Mouse (Mus musculus) midbrain, embryonic 11.5 days (tissue): Measurements from ENCODE around the gene Sema3a. TPM values are rescaled to one million over a fixed set of nuclear protein-coding genes. Genes with fewer than 3 reads are reported as not detected.

Experiments
- ATAC-seq: fragments of 200-750 bp; cut with Nextera tagmentation; 2 replicates; pipeline ENCODE4 v1.8.0; 2017; ENCODE audit warnings: moderate TSS enrichment, moderate library complexity; ENCODE audit not compliant: low FRiP score
- DNase-seq: peaks from one replicate; pipeline ENCODE4 v3.0.0; 2015; ENCODE audit warnings: low spot score; ENCODE audit errors: missing footprints
- H3K27ac ChIP-seq: fragments of 300-500 bp; sonication (generic); 2 replicates; pipeline ENCODE4 v1.5.1; 2014; ENCODE audit warnings: low read depth, low read length
- H3K27me3 ChIP-seq: fragments of 300-500 bp; sonication (generic); 2 replicates; pipeline ENCODE4 v1.6.1; 2014; ENCODE audit warnings: mild to moderate bottlenecking, low read length, moderate library complexity, mixed read lengths; ENCODE audit not compliant: control insufficient read depth, insufficient read depth
- H3K36me3 ChIP-seq: fragments of 300-500 bp; sonication (generic); 2 replicates; pipeline ENCODE4 v1.6.1; 2014; ENCODE audit warnings: mild to moderate bottlenecking, low read length, moderate library complexity, mixed read lengths; ENCODE audit not compliant: control insufficient read depth, insufficient read depth
- H3K4me1 ChIP-seq: fragments of 300-500 bp; sonication (generic); 2 replicates; pipeline ENCODE4 v1.6.1; 2014; ENCODE audit warnings: low read length; ENCODE audit not compliant: control insufficient read depth, insufficient read depth
- H3K4me2 ChIP-seq: fragments of 300-500 bp; sonication (generic); 2 replicates; pipeline ENCODE4 v1.6.1; 2014; ENCODE audit warnings: mild to moderate bottlenecking, moderate library complexity
- H3K4me3 ChIP-seq: fragments of 300-500 bp; sonication (generic); 2 replicates; pipeline ENCODE4 v1.5.1; 2014; ENCODE audit warnings: low read depth, low read length
- H3K9ac ChIP-seq: fragments of 300-500 bp; sonication (generic); 2 replicates; pipeline ENCODE4 v1.6.1; 2014; ENCODE audit warnings: low read length
- H3K9me3 ChIP-seq: fragments of 300-500 bp; sonication (generic); 2 replicates; pipeline ENCODE4 v1.6.1; 2016; ENCODE audit warnings: low read length; ENCODE audit not compliant: control insufficient read depth
- whole genome bisulfite sequencing: fragments of 180-500 bp; shearing (Covaris S2); extraction: QIAGEN DNeasy Blood & Tissue Kit; methylation state at CpG from one replicate; pipeline ENCODE4 v1.1.7; 2014; 5-methylcytosine and 5-hydroxymethylcytosine counted together
- polyA plus RNA-seq: library from polyadenylated mRNA; unstranded; fragments of >200 nt; fragmentation: Nextera tagmentation; extraction: Ambion mirVana; gene quantifications from 2 replicates; pipeline ENCODE4 v1.2.1, GENCODE M21; 2014

Gene Sema3a
- polyA plus RNA-seq, 1 experiment from 2014 or later: 10.4 TPM

DNA sequence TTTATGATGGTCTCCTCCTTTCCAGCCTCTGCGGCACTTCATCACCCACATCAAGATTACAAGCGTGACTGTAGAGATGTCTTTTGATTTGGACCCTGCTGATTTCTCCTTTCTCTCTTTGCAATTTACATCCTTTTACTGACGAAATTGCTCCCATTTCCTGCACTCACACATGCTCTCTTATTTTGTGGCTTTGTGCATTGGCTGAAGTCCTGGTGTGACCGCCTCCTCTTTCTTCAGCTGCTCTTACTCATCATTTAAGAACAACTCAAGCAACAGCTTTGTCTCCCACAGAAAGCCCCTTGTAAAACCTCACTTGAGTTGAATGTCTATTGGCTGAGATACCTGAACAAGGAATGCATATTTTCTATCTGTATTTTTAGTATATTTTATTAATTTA, 259.5 kb downstream of the Sema3a start:
- ATAC-seq: no peak
- DNase-seq: peak; percentile 81
- Histone ChIP-seq H3K4me1 (no peaks in the 10 kb centered on the region), H3K4me2 (no peak overlapping the region), H3K36me3 (no peaks in the 10 kb centered on the region), H3K9me3 (no peaks in the 10 kb centered on the region), H3K4me3 (no peak overlapping the region), H3K27me3 (peaks cover 8% of the 10 kb centered on the region), H3K9ac (no peak overlapping the region), H3K27ac (no peak overlapping the region)
- WGBS: 69% methylated on average over 4 of the region's 4 CpGs

DNA sequence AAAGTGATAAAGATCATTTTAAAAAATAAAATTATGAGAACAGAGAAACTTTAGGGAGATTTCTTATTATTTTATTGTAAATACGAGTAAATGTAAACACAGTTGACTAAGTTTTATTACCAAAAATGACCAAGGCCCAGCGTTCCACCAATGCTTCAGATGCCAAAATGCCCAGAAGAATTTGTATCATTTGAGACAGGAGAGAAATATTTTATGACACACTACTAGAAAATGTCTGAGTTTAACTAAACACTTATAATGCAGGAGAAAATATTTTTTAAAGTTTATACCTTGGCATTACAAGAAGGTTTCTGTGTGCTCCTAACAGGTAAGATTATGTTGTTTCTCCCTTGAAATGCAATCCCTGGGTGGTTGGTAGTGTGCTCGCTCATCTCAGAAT, 261.4 kb downstream of the Sema3a start:
- H3K27me3 ChIP-seq: peaks cover 21% of the 10 kb centered on the region

DNA sequence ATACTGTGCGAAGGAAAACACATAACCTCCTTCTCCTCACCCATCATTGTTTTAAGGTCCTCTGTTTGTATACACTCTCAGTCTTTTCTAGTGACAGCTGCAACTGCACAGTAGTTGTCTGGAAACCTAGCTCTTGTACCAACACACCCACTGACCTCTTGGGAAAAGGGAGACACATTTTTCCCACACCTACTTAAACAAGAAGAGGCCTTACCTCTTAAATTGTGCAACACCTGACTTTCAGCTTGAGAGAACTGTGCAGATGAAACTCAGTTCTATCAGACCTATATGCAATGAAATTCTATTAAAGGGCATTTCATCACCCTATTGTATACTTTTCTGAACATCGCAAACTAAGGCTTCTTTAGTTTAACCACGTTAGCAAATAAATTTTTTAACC, 262.5 kb downstream of the Sema3a start:
- Histone ChIP-seq H3K27me3 (peaks cover 28% of the 10 kb centered on the region), H3K4me1 (no peaks in the 10 kb centered on the region), H3K27ac (no peak overlapping the region), H3K4me3 (no peak overlapping the region), H3K4me2 (no peak overlapping the region), H3K9me3 (no peaks in the 10 kb centered on the region), H3K36me3 (no peaks in the 10 kb centered on the region), H3K9ac (no peak overlapping the region)
- DNase-seq (peak; percentile 53), ATAC-seq (no peak)
- WGBS: 85% methylated on average over 3 of the region's 3 CpGs

More for the DNA sequence above, 261.4 kb downstream of the Sema3a start:
- no peak for ATAC-seq
- Histone ChIP-seq H3K4me2 (no peak overlapping the region), H3K27ac (no peak overlapping the region), H3K4me3 (no peak overlapping the region), H3K4me1 (no peaks in the 10 kb centered on the region), H3K36me3 (no peaks in the 10 kb centered on the region), H3K9ac (no peak overlapping the region), H3K9me3 (no peaks in the 10 kb centered on the region)
- DNase-seq: no peak
- WGBS: 85% methylated on average over 3 of the region's 3 CpGs

DNA sequence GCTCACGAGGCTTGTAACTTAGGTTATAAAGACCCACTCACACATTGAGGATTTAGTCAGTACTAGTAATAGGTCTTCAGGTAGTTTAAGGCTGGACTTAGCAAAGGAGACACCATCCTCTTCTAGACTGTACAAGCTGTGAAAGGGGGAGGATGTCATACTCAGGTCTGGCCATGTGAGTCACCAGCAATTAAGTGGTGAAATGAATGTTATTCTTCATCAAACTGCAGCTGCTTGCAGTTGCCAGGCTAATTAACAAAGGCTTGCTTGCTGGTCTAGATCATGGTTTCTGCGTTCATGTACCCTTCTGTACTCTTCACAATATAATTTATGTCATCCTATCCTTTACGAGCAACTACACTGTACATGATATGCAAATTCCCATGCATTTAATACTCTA, 264.8 kb downstream of the Sema3a start:
- Histone ChIP-seq H3K4me3 (no peak overlapping the region), H3K27me3 (peaks cover 45% of the 10 kb centered on the region), H3K9me3 (no peaks in the 10 kb centered on the region), H3K36me3 (no peaks in the 10 kb centered on the region), H3K4me2 (no peak overlapping the region), H3K9ac (no peak overlapping the region), H3K27ac (no peak overlapping the region), H3K4me1 (no peaks in the 10 kb centered on the region)
- ATAC-seq: no peak
- DNase-seq: peak; percentile 23
- WGBS: 89% methylated on average over 3 of the region's 3 CpGs

DNA sequence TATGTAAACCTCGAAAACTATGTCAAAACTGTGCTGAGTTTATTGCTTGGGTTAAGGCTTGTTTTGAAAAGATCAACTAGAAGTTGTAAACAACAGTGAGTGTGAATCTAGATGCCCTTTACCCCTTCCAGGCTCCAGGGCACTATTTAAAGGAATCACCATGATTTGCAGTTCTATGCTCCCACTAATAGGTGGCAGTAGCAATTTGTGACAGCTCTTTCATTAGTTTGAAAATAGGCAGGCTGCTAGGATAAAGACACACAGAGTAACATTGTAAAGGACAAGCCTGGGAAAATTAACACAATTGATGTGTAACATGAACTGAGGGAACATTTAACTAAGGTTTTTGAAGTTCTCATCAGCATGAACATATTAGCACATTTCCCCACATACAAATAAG, 280.2 kb downstream of the Sema3a start:
- DNase-seq (peak; percentile 87), ATAC-seq (peak; percentile 62; the same call in 1 of the 2 replicates)
- H3K27ac ChIP-seq: no peak overlapping the region
- peaks cover 33% of the 10 kb centered on the region for H3K27me3 ChIP-seq
- H3K4me2 ChIP-seq: no peak overlapping the region
- no peak overlapping the region for H3K4me3 ChIP-seq
- H3K4me1 ChIP-seq: no peaks in the 10 kb centered on the region
- H3K9ac ChIP-seq: no peak overlapping the region
- 23% methylated on average over 1 of the region's 1 CpGs for whole genome bisulfite sequencing
- H3K36me3 ChIP-seq: no peaks in the 10 kb centered on the region
- H3K9me3 ChIP-seq: no peaks in the 10 kb centered on the region

DNA sequence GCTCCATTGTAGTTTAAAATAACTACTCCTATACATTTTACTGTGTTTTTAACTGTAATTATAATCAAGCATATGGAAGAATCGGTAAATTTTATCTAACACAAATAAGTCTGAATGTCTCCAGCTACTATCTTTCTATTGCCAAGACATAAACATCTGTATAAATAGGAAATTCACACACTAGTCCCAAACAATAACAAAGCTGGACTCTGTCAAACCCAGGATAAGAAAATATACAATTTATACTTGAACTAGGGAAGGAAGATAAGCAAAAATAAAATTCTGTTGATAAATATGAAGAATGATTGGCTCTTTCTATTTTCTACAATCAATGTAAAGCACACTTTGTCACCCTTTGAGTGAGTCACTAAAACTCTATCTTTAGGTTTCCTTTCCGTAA, 280.9 kb downstream of the Sema3a start:
- Histone ChIP-seq H3K4me2 (no peak overlapping the region), H3K4me3 (no peak overlapping the region), H3K9ac (no peak overlapping the region), H3K4me1 (no peaks in the 10 kb centered on the region), H3K27me3 (peaks cover 26% of the 10 kb centered on the region), H3K36me3 (no peaks in the 10 kb centered on the region), H3K27ac (no peak overlapping the region), H3K9me3 (no peaks in the 10 kb centered on the region)
- ATAC-seq: no peak
- no peak for DNase-seq
- WGBS: 86% methylated on average over 2 of the region's 2 CpGs

DNA sequence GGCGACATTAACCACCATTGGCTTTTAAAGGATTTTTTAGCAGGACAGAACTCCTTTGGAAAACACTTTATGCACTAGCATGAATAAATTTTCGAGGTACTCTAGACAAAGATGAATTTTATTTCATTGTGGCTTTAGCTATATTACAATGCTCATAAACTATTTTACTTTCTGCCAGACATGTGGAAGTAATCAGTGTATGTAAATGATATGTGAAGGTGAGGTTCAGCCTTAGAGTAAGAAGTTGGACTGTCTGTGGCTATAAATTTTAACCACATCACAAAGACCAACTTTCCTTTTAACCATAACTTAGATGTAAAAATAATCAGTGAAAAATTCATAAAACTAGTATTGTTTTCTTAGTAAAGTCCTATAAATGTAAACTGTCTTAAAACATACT, 286.7 kb downstream of the Sema3a start:
- H3K4me3 ChIP-seq: no peak overlapping the region
- DNase-seq (no peak), ATAC-seq (no peak)
- H3K36me3 ChIP-seq: no peaks in the 10 kb centered on the region
- no peaks in the 10 kb centered on the region for H3K9me3 ChIP-seq
- H3K27me3 ChIP-seq: peaks cover 12% of the 10 kb centered on the region
- H3K4me1 ChIP-seq: no peaks in the 10 kb centered on the region
- H3K4me2 ChIP-seq: no peak overlapping the region
- no peak overlapping the region for H3K27ac ChIP-seq
- 72% methylated on average over 2 of the region's 2 CpGs for WGBS
- H3K9ac ChIP-seq: no peak overlapping the region

DNA sequence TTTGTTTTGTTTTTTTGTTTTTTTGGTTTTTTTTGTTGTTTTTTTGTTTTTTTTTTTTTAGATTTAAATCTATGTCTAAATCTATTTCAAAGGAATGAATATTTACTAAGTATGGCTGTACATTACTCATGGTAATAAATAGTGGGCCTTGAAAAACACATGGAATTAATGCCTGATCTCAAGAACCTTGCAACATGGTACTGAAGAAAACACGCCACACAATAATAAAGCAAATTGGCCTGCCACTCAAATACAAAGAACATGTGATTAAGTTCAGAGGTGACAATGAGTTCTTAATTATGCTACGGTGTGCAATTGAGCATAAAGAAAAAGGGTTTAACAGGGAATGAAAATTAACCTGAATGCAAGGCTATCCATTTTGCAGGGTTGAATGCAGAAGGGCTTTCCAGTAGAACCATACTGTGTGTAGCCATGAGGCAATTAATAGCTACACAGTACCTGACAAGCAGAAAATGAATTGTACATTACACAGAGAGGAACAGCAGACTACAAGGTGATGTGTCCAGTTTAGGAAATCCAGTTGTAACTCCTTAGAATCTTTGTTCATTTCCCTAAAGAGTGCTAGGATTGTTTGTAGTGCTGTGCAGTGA, 288.8 kb downstream of the Sema3a start:
- DNase-seq (no peak), ATAC-seq (no peak)
- no peak overlapping the region for H3K27ac ChIP-seq
- H3K36me3 ChIP-seq: no peaks in the 10 kb centered on the region
- no peak overlapping the region for H3K9ac ChIP-seq
- no peaks in the 10 kb centered on the region for H3K9me3 ChIP-seq
- no peak overlapping the region for H3K4me2 ChIP-seq
- 70% methylated on average over 2 of the region's 2 CpGs for WGBS
- H3K27me3 ChIP-seq: peaks cover 2% of the 10 kb centered on the region; the same call in 1 of the 2 replicates
- 0 out of 2 replicates have a peak, but pooled peaks cover 2% of the 10 kb centered on the region for H3K4me1 ChIP-seq
- no peak overlapping the region for H3K4me3 ChIP-seq

DNA sequence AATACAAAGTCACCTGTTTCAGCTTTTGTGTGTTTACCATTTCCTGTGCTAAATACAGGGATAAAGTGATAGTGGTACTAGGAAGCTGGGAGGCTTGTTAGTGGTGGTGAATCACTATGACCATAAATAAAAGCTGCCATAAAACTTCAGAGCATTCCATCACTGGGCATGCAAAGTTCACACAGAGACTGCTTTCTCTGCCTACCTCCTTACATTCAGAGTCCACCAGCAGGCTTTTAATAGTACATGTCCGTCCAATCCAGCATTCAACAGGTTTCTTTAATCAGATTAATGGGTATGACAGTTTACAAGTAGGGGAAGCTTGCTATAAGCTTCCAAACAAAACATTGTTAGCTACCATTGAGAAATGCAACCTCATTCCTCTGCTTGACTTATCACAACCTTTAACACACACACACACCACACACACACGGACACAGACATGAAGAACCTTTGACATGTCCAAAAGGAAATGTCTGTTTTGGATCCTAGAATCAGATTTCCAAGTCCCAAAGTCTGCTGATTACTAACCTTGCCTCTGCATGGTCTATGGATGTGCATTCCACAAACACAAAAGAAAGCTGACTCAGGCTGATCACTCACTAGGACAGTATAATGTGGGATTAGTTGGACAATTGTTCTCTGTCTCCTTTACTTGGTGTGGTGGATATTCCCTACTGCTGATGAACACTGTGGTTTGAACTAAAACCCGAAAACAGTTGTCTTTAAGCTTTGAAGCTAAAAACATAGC, 291.9 kb downstream of the Sema3a start:
- no peak overlapping the region for H3K4me3 ChIP-seq
- no peak overlapping the region for H3K9ac ChIP-seq
- no peak for ATAC-seq
- 26% methylated on average over 3 of the region's 3 CpGs for WGBS
- no peaks in the 10 kb centered on the region for H3K9me3 ChIP-seq
- DNase-seq: no peak
- 0 out of 2 replicates have a peak, but pooled peaks cover 2% of the 10 kb centered on the region for H3K4me1 ChIP-seq
- peaks cover 2% of the 10 kb centered on the region; the same call in 1 of the 2 replicates for H3K27me3 ChIP-seq
- H3K4me2 ChIP-seq: no peak overlapping the region
- H3K27ac ChIP-seq: no peak overlapping the region
- H3K36me3 ChIP-seq: no peaks in the 10 kb centered on the region
